Mouse (Mus musculus): ENCODE measurements around the gene Pitpnm2. TPM values are rescaled to one million over a fixed set of nuclear protein-coding genes. Genes with fewer than 3 reads are reported as not detected.

Pitpnm2 gene
- polyA plus RNA-seq, 1 experiment from 2014 or later = 7.7 TPM

GRCm38 (mm10) chr5:124165622-124166570, 83.7 kb downstream of the Pitpnm2 start:
- Histone ChIP-seq H3K4me3 (replicated peaks) (no peak overlapping the region), H3K36me3 (no peaks in the 10 kb centered on the region), H3K27me3 (no peaks in the 10 kb centered on the region), H3K4me1 (replicated peaks) (peaks cover 75% of the 10 kb centered on the region), H3K9ac (replicated peaks) (peak overlapping the region; percentile 33; the same call in 1 of the 2 replicates), H3K27ac (peak overlapping the region; percentile 66), H3K4me2 (replicated peaks) (no peak overlapping the region), H3K9me3 (no peaks in the 10 kb centered on the region)
- ATAC-seq = peak; percentile 31
- WGBS = 50% methylated on average over 15 of the region's 15 CpGs

- ATAC-seq = no peak
- Histone ChIP-seq H3K27ac (no peak overlapping the region), H3K36me3 (no peaks in the 10 kb centered on the region), H3K27me3 (no peaks in the 10 kb centered on the region), H3K4me1 (replicated peaks) (peaks cover 77% of the 10 kb centered on the region), H3K9ac (replicated peaks) (no peak overlapping the region), H3K4me3 (replicated peaks) (no peak overlapping the region), H3K9me3 (no peaks in the 10 kb centered on the region), H3K4me2 (replicated peaks) (no peak overlapping the region)
- WGBS = 90% methylated on average over 11 of the region's 11 CpGs
These were observed 86.1 kb downstream of the Pitpnm2 start for GRCm38 (mm10) chr5:124163445-124163844.

- Histone ChIP-seq H3K27ac (peak overlapping the region; percentile 31; the same call in 1 of the 2 replicates), H3K4me1 (replicated peaks) (peaks cover 75% of the 10 kb centered on the region), H3K9me3 (no peaks in the 10 kb centered on the region), H3K4me3 (replicated peaks) (no peak overlapping the region), H3K36me3 (no peaks in the 10 kb centered on the region), H3K9ac (replicated peaks) (no peak overlapping the region), H3K4me2 (replicated peaks) (no peak overlapping the region), H3K27me3 (no peaks in the 10 kb centered on the region)
- 55% methylated on average over 5 of the region's 5 CpGs for WGBS
- peak; percentile 53 for ATAC-seq
These were observed 87.0 kb downstream of the Pitpnm2 start for GRCm38 (mm10) chr5:124162577-124162976.

GRCm38 (mm10) chr5:124161831-124162230, 87.7 kb downstream of the Pitpnm2 start:
- Histone ChIP-seq H3K36me3 (no peaks in the 10 kb centered on the region), H3K4me3 (replicated peaks) (no peak overlapping the region), H3K27ac (peak overlapping the region; percentile 31; the same call in 1 of the 2 replicates), H3K4me1 (replicated peaks) (peaks cover 67% of the 10 kb centered on the region), H3K27me3 (no peaks in the 10 kb centered on the region), H3K9ac (replicated peaks) (no peak overlapping the region; the same call in 1 of the 2 replicates), H3K9me3 (no peaks in the 10 kb centered on the region), H3K4me2 (replicated peaks) (no peak overlapping the region)
- 59% methylated on average over 10 of the region's 10 CpGs for WGBS
- ATAC-seq = peak; percentile 56; the same call in 1 of the 2 replicates

- no peaks in the 10 kb centered on the region for H3K27me3 ChIP-seq
- no peak overlapping the region for H3K9ac ChIP-seq (replicated peaks)
- H3K4me1 ChIP-seq (replicated peaks) = peaks cover 44% of the 10 kb centered on the region
- no peaks in the 10 kb centered on the region for H3K36me3 ChIP-seq
- H3K27ac ChIP-seq = no peak overlapping the region
- 17% methylated on average over 7 of the region's 7 CpGs for WGBS
- H3K4me3 ChIP-seq (replicated peaks) = no peak overlapping the region
- no peak overlapping the region for H3K4me2 ChIP-seq (replicated peaks)
- no peaks in the 10 kb centered on the region for H3K9me3 ChIP-seq
- no peak for ATAC-seq
These were observed 90.1 kb downstream of the Pitpnm2 start for GRCm38 (mm10) chr5:124159453-124159852.

GRCm38 (mm10) chr5:124158305-124158704, 91.3 kb downstream of the Pitpnm2 start:
- no peaks in the 10 kb centered on the region for H3K9me3 ChIP-seq
- no peaks in the 10 kb centered on the region for H3K36me3 ChIP-seq
- H3K27ac ChIP-seq = no peak overlapping the region
- H3K4me3 ChIP-seq (replicated peaks) = no peak overlapping the region
- ATAC-seq = no peak
- H3K9ac ChIP-seq (replicated peaks) = 0 out of 2 replicates have a peak overlapping the region, but pooled peaks have one; percentile 19
- H3K27me3 ChIP-seq = no peaks in the 10 kb centered on the region
- 76% methylated on average over 4 of the region's 4 CpGs for WGBS
- H3K4me1 ChIP-seq (replicated peaks) = peaks cover 33% of the 10 kb centered on the region
- H3K4me2 ChIP-seq (replicated peaks) = no peak overlapping the region

GRCm38 (mm10) chr5:124155943-124156342, 93.6 kb downstream of the Pitpnm2 start:
- Histone ChIP-seq H3K27ac (no peak overlapping the region), H3K9ac (replicated peaks) (no peak overlapping the region), H3K36me3 (peaks cover 12% of the 10 kb centered on the region), H3K9me3 (no peaks in the 10 kb centered on the region), H3K4me1 (replicated peaks) (peaks cover 15% of the 10 kb centered on the region), H3K4me3 (replicated peaks) (no peak overlapping the region), H3K27me3 (no peaks in the 10 kb centered on the region), H3K4me2 (replicated peaks) (no peak overlapping the region)
- 78% methylated on average over 5 of the region's 5 CpGs for WGBS
- ATAC-seq = no peak

- Histone ChIP-seq H3K9me3 (no peaks in the 10 kb centered on the region), H3K4me3 (replicated peaks) (no peak overlapping the region), H3K27ac (no peak overlapping the region), H3K9ac (replicated peaks) (no peak overlapping the region), H3K27me3 (no peaks in the 10 kb centered on the region), H3K4me1 (replicated peaks) (no peaks in the 10 kb centered on the region), H3K4me2 (replicated peaks) (no peak overlapping the region), H3K36me3 (peaks cover 13% of the 10 kb centered on the region)
- WGBS = 94% methylated on average over 4 of the region's 4 CpGs
- ATAC-seq = no peak
These were observed 96.8 kb downstream of the Pitpnm2 start for GRCm38 (mm10) chr5:124152734-124153133.

- no peaks in the 10 kb centered on the region for H3K27me3 ChIP-seq
- ATAC-seq = no peak
- no peak overlapping the region for H3K4me2 ChIP-seq (replicated peaks)
- H3K27ac ChIP-seq = no peak overlapping the region
- H3K36me3 ChIP-seq = peaks cover 19% of the 10 kb centered on the region
- no peak overlapping the region for H3K4me3 ChIP-seq (replicated peaks)
- no peaks in the 10 kb centered on the region for H3K4me1 ChIP-seq (replicated peaks)
- 77% methylated on average over 7 of the region's 7 CpGs for WGBS
- H3K9ac ChIP-seq (replicated peaks) = no peak overlapping the region
- H3K9me3 ChIP-seq = no peaks in the 10 kb centered on the region
These were observed 98.7 kb downstream of the Pitpnm2 start for GRCm38 (mm10) chr5:124150895-124151294.

GRCm38 (mm10) chr5:124149028-124149427, 100.5 kb downstream of the Pitpnm2 start:
- no peak for ATAC-seq
- peaks cover 19% of the 10 kb centered on the region for H3K36me3 ChIP-seq
- WGBS = 76% methylated on average over 5 of the region's 5 CpGs

GRCm38 (mm10) chr5:124138066-124138465, 111.5 kb downstream of the Pitpnm2 start:
- Histone ChIP-seq H3K27me3 (no peaks in the 10 kb centered on the region), H3K4me1 (replicated peaks) (no peaks in the 10 kb centered on the region), H3K36me3 (peaks cover 50% of the 10 kb centered on the region), H3K4me3 (replicated peaks) (no peak overlapping the region), H3K9me3 (0 out of 2 replicates have a peak, but pooled peaks cover 4% of the 10 kb centered on the region), H3K4me2 (replicated peaks) (no peak overlapping the region), H3K27ac (no peak overlapping the region), H3K9ac (replicated peaks) (no peak overlapping the region)
- no peak for ATAC-seq
- WGBS = 86% methylated on average over 7 of the region's 7 CpGs

More at GRCm38 (mm10) chr5:124149028-124149427, 100.5 kb downstream of the Pitpnm2 start:
- no peak overlapping the region for H3K4me2 ChIP-seq (replicated peaks)
- no peak overlapping the region for H3K4me3 ChIP-seq (replicated peaks)
- no peaks in the 10 kb centered on the region for H3K4me1 ChIP-seq (replicated peaks)
- no peaks in the 10 kb centered on the region for H3K27me3 ChIP-seq
- H3K9ac ChIP-seq (replicated peaks) = no peak overlapping the region
- H3K27ac ChIP-seq = no peak overlapping the region
- H3K9me3 ChIP-seq = no peaks in the 10 kb centered on the region

- 80% methylated on average over 5 of the region's 5 CpGs for WGBS
- Histone ChIP-seq H3K4me2 (replicated peaks) (no peak overlapping the region), H3K27me3 (no peaks in the 10 kb centered on the region), H3K9ac (replicated peaks) (no peak overlapping the region), H3K27ac (no peak overlapping the region), H3K9me3 (no peaks in the 10 kb centered on the region), H3K4me3 (replicated peaks) (no peak overlapping the region), H3K36me3 (peaks cover 67% of the 10 kb centered on the region), H3K4me1 (replicated peaks) (no peaks in the 10 kb centered on the region)
- ATAC-seq = no peak
These were observed 115.3 kb downstream of the Pitpnm2 start for GRCm38 (mm10) chr5:124134261-124134660.
